Mouse (Mus musculus) thymus, adult 2 months (tissue): Measurements from ENCODE around the gene Cers5. TPM values are rescaled to one million over a fixed set of nuclear protein-coding genes. Genes with fewer than 3 reads are reported as not detected.

Experiments used
- DNase-seq: peaks from one replicate; pipeline ENCODE4 v3.0.0; 2021
- H3K27ac ChIP-seq: fragments of 200-500 bp; 2 replicates; pipeline ENCODE4 v1.5.1; 2012; ENCODE audit warnings: low read length, control low read depth; ENCODE audit not compliant: control insufficient read depth, insufficient read depth
- H3K27me3 ChIP-seq: fragments of 200-500 bp; 2 replicates; pipeline ENCODE4 v1.6.1; 2012; ENCODE audit warnings: mild to moderate bottlenecking, low read length, moderate library complexity, mixed read lengths; ENCODE audit not compliant: control insufficient read depth, insufficient read depth
- H3K36me3 ChIP-seq: fragments of 200-500 bp; 2 replicates; pipeline ENCODE4 v1.6.1; 2012; ENCODE audit warnings: mild to moderate bottlenecking, low read length, moderate library complexity; ENCODE audit not compliant: control insufficient read depth, insufficient read depth
- H3K4me1 ChIP-seq: fragments of 200-500 bp; replicated peaks from 2 replicates; pipeline ENCODE4 v1.6.1; 2012; ENCODE audit warnings: low read length; ENCODE audit not compliant: control insufficient read depth, insufficient read depth
- H3K4me3 ChIP-seq: fragments of 200-500 bp; 2 replicates; pipeline ENCODE4 v1.5.1; 2012; ENCODE audit warnings: mild to moderate bottlenecking, low read length, control low read depth, moderate library complexity; ENCODE audit not compliant: control insufficient read depth, insufficient read depth
- CTCF ChIP-seq: fragments of 200-500 bp; IDR thresholded peaks from 2 replicates; pipeline ENCODE4 v1.5.1; 2012; ENCODE audit warnings: mild to moderate bottlenecking, control low read depth, low read length, moderate library complexity, borderline replicate concordance; ENCODE audit not compliant: control insufficient read depth, poor library complexity, insufficient read depth; ENCODE audit errors: extremely low read depth
- POLR2A ChIP-seq: fragments of 200-500 bp; IDR thresholded peaks from 2 replicates; pipeline ENCODE4 v1.6.1; 2012; ENCODE audit warnings: mild to moderate bottlenecking, low read length, control low read depth, moderate library complexity; ENCODE audit not compliant: control insufficient read depth, poor library complexity, insufficient read depth; ENCODE audit errors: extremely low read depth
- WGBS: fragments of 180-500 bp; shearing (Covaris S2); methylation state at CpG from one replicate; pipeline ENCODE4 v1.1.7; 2018; 5-methylcytosine and 5-hydroxymethylcytosine counted together
- polyA plus RNA-seq: library from polyadenylated mRNA; depleted of rRNA; stranded (reverse); fragments of >200 nt; gene quantifications from 2 replicates; pipeline ENCODE4 v1.2.3, GENCODE M21; 2012; rRNA removed

The Cers5 gene
- polyA plus RNA-seq, 1 experiment: 59.8 TPM

GRCm38 (mm10) chr15:99698533-99699085 lies 74.1 kb downstream of the Cers5 start:
- H3K27me3 ChIP-seq: no peaks in the 10 kb centered on the region
- no peak overlapping the region for H3K27ac ChIP-seq
- H3K36me3 ChIP-seq: no peaks in the 10 kb centered on the region
- peaks cover 11% of the 10 kb centered on the region for H3K4me1 ChIP-seq
- H3K4me3 ChIP-seq: no peak overlapping the region
- TF ChIP-seq CTCF (no peak), POLR2A (no peak)
- WGBS: 51% methylated on average over 20 of the region's 20 CpGs
- no peak for DNase-seq

- WGBS: 60% methylated on average over 2 of the region's 2 CpGs
- Histone ChIP-seq H3K27ac (no peak overlapping the region), H3K4me3 (no peak overlapping the region), H3K4me1 (peaks cover 4% of the 10 kb centered on the region), H3K36me3 (no peaks in the 10 kb centered on the region), H3K27me3 (no peaks in the 10 kb centered on the region)
- DNase-seq: no peak
- TF ChIP-seq POLR2A (no peak), CTCF (no peak)
Observed at GRCm38 (mm10) chr15:99697309-99697708, 75.4 kb downstream of the Cers5 start.

- 59% methylated on average over 9 of the region's 9 CpGs for WGBS
- H3K4me3 ChIP-seq: no peak overlapping the region
- DNase-seq: no peak
Observed at GRCm38 (mm10) chr15:99691976-99692375, 80.7 kb downstream of the Cers5 start.

GRCm38 (mm10) chr15:99690924-99691323 lies 81.8 kb downstream of the Cers5 start:
- no peaks in the 10 kb centered on the region for H3K27me3 ChIP-seq
- no peak for TF ChIP-seq POLR2A
- no peak for TF ChIP-seq CTCF
- no peak overlapping the region for H3K27ac ChIP-seq
- no peak overlapping the region for H3K4me3 ChIP-seq
- H3K4me1 ChIP-seq: no peaks in the 10 kb centered on the region
- 31% methylated on average over 4 of the region's 4 CpGs for whole genome bisulfite sequencing
- no peak for DNase-seq
- no peaks in the 10 kb centered on the region for H3K36me3 ChIP-seq

More at GRCm38 (mm10) chr15:99691976-99692375, 80.7 kb downstream of the Cers5 start:
- Histone ChIP-seq H3K27me3 (no peaks in the 10 kb centered on the region), H3K36me3 (no peaks in the 10 kb centered on the region), H3K27ac (no peak overlapping the region), H3K4me1 (no peaks in the 10 kb centered on the region)
- TF ChIP-seq POLR2A (no peak), CTCF (no peak)

GRCm38 (mm10) chr15:99688712-99689111 lies 84.0 kb downstream of the Cers5 start:
- WGBS: 5% methylated on average over 4 of the region's 4 CpGs
- Histone ChIP-seq H3K27me3 (no peaks in the 10 kb centered on the region), H3K4me3 (no peak overlapping the region), H3K27ac (no peak overlapping the region), H3K36me3 (no peaks in the 10 kb centered on the region), H3K4me1 (no peaks in the 10 kb centered on the region)
- peak; percentile 27 for DNase-seq
- no peak for TF ChIP-seq POLR2A
- peak; percentile 72; the same call in 1 of the 2 replicates for TF ChIP-seq CTCF

Other genes with a start within 250 kb of the Cers5 start
- gene Faim2, start 244.7 kb downstream of the Cers5 start, polyA plus RNA-seq: 0.18 and 0.81 TPM in 2 replicates
- gene Aqp2, start 193.8 kb downstream of the Cers5 start, polyA plus RNA-seq: 0.47 TPM in 1 of 2 replicates, not detected in the other
- gene Aqp5, start 182.1 kb downstream of the Cers5 start, polyA plus RNA-seq: 2.7 and 3.3 TPM in 2 replicates
- 0.24 and 0.40 TPM in 2 replicates for gene Aqp6, start 171.5 kb downstream of the Cers5 start, polyA plus RNA-seq
- gene Racgap1, start 121.2 kb downstream of the Cers5 start, polyA plus RNA-seq: 80.2 and 95.6 TPM in 2 replicates
- 0.13 and 0.19 TPM in 2 replicates for gene Asic1, start 102.5 kb downstream of the Cers5 start, polyA plus RNA-seq
- 106 and 111 TPM in 2 replicates for gene Smarcd1, start 70.8 kb downstream of the Cers5 start, polyA plus RNA-seq
- gene Gm17349, start 67.4 kb downstream of the Cers5 start, polyA plus RNA-seq: not detected in 2 replicates
- gene Gpd1, start 55.4 kb downstream of the Cers5 start, polyA plus RNA-seq: 108 and 187 TPM in 2 replicates
- 227 and 284 TPM in 2 replicates for gene Cox14, start 47.3 kb downstream of the Cers5 start, polyA plus RNA-seq
- gene Lima1, start 102.6 kb upstream of the Cers5 start, polyA plus RNA-seq: 11.0 and 12.3 TPM in 2 replicates
- 0.03 and 0.09 TPM in 2 replicates for gene Fam186a, start 194.2 kb upstream of the Cers5 start, polyA plus RNA-seq
- gene Larp4, start 197.2 kb upstream of the Cers5 start, polyA plus RNA-seq: 76.1 and 88.8 TPM in 2 replicates